Mouse (Mus musculus) embryonic fibroblast, embryonic 13.5 days (primary cell): ENCODE results near the gene Qrfpr. TPM values are rescaled to one million over a fixed set of nuclear protein-coding genes. Genes with fewer than 3 reads are reported as not detected.

Experiments
- H3K27ac ChIP-seq: 2 replicates; pipeline ENCODE4 v1.5.1; 2012; ENCODE audit warnings: low read length, control low read depth, inconsistent platforms; ENCODE audit not compliant: insufficient read depth
- H3K4me1 ChIP-seq: 2 replicates; pipeline ENCODE4 v1.6.1; 2011; ENCODE audit warnings: low read length; ENCODE audit not compliant: control insufficient read depth, insufficient read depth
- H3K4me3 ChIP-seq: 2 replicates; pipeline ENCODE4 v1.5.1; 2011; ENCODE audit warnings: mild to moderate bottlenecking, control low read depth, low read length; ENCODE audit not compliant: insufficient read depth
- CTCF ChIP-seq: IDR thresholded peaks from 2 replicates; pipeline ENCODE4 v1.5.1; 2011; ENCODE audit warnings: mild to moderate bottlenecking, control low read depth, low read length, moderate library complexity, borderline replicate concordance; ENCODE audit not compliant: insufficient read depth
- POLR2A ChIP-seq: IDR thresholded peaks from 2 replicates; pipeline ENCODE4 v1.6.1; 2011; ENCODE audit warnings: low read depth, mild to moderate bottlenecking, control low read depth, low read length, moderate library complexity
- polyA plus RNA-seq: library from polyadenylated mRNA; stranded (reverse); fragments of >200 nt; gene quantifications from 2 replicates; pipeline ENCODE4 v1.2.4, GENCODE M21; 2011; ENCODE audit warnings: low read depth; ENCODE audit not compliant: missing spikeins, insufficient read length

The Qrfpr gene
- polyA plus RNA-seq, 1 experiment = not detected

DNA sequence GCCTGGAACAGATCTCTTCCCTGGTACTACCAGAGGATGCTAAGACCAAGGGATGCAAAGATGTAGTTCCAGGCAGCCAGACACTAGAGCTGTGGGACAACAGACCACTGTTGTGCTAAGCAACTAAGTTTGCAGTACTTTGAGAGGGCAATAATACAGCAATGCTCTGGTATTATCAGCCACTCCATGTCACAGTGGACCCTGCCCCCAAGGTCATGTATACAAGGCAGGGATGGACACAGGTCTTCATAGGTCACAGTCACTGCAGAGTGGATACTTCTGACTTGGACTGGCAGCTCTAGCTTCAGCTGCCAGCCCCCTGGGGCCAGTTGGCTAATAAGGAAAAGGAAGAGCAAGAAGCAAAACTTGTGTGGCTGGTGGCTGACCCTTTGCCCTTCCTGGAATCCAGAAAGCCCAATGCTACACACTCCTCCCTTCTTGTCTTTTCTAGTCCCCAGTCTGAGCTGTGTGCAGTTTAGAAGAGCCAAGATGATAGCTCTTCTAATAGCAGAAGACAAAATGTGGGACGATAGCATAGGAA is 51.4 kb downstream of the Qrfpr start:
- H3K4me1 ChIP-seq = no peaks in the 10 kb centered on the region
- TF ChIP-seq POLR2A = no peak
- TF ChIP-seq CTCF = no peak
- no peak overlapping the region for H3K27ac ChIP-seq
- no peak overlapping the region for H3K4me3 ChIP-seq

- no peak overlapping the region for H3K4me3 ChIP-seq
- H3K4me1 ChIP-seq = no peaks in the 10 kb centered on the region
- TF ChIP-seq POLR2A (no peak), CTCF (no peak)
- H3K27ac ChIP-seq = no peak overlapping the region
Measured at GRCm38 (mm10) chr3:36155268-36155667, 66.8 kb downstream of the Qrfpr start.

DNA sequence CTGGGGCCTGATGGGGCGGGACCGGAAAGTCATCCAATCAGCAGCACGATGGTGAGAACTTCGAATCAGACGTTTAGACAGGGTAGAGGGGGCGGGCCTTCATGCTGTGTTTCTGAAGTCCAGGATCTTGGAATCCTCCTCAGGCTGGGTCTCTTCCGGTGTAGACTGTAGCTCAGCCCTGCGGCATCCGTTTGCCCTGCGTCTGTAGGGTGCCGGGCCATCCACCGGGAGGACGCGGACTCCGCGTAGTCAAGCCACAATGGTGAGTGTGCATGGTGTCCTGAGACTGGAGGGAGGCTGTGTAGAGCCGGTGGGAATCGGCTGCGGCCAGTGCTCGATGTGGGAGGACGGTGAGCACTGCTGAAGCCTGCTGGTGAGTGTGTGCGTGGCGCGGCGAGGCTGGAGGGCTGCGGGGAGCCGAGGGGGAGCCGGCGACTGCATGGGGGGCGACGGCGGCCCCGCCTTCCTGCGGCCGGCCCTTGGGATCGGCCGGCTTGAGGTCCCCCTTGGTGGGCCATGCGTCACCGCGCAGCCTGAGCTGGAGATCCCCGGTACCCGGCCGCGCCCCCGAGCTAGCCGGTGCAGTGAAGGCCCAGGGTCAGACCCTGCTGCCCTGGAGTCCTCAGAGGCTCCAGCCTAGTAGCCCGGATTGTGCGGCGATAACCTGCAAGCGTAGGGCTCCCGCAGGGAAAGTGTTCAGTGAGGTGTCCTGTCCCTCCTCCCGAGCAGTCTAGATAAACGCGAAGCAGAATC is 71.0 kb downstream of the Qrfpr start, which contains the start of gene D3Ertd254e:
Gene D3Ertd254e (plus strand): TSS at position 84 of the 753 bp plus-strand sequence.
- TF ChIP-seq POLR2A (peak; percentile 98), CTCF (no peak)
- H3K27ac ChIP-seq = peak within 1 kb of the TSS; percentile 38
- H3K4me3 ChIP-seq = peak within 1 kb of the TSS; percentile 82

DNA sequence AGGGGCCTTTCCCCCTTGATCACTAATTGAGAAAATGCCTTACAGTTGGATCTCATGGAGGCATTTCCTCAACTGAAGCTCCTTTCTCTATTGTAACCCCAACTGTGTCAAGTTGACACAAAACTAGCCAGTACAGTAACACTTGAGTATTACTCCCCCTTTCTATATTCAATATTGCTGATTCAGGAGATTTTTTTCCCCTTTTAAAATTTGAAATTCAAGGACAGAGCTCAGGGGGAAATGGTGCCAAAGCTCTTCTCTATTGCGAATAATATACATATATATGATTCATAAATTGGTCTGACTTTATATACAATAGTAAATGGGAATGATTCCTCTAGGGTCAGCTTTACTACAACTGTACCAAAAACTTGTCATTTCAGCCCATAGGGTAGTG is 71.6 kb downstream of the Qrfpr start:
- H3K27ac ChIP-seq = no peak overlapping the region
- TF ChIP-seq CTCF = no peak
- no peak for TF ChIP-seq POLR2A
- H3K4me1 ChIP-seq = no peaks in the 10 kb centered on the region
- no peak overlapping the region for H3K4me3 ChIP-seq

More for the DNA sequence above, 71.0 kb downstream of the Qrfpr start, which contains the start of gene D3Ertd254e:
- H3K4me1 ChIP-seq = no peaks in the 10 kb centered on the region

GRCm38 (mm10) chr3:36138996-36139395 is 83.1 kb downstream of the Qrfpr start:
- Histone ChIP-seq H3K27ac (no peak overlapping the region), H3K4me3 (no peak overlapping the region), H3K4me1 (no peaks in the 10 kb centered on the region)
- no peak for TF ChIP-seq POLR2A
- TF ChIP-seq CTCF = no peak

GRCm38 (mm10) chr3:36138171-36138660 is 83.9 kb downstream of the Qrfpr start:
- H3K4me1 ChIP-seq = no peaks in the 10 kb centered on the region
- TF ChIP-seq CTCF (no peak), POLR2A (no peak)
- no peak overlapping the region for H3K27ac ChIP-seq
- no peak overlapping the region for H3K4me3 ChIP-seq

DNA sequence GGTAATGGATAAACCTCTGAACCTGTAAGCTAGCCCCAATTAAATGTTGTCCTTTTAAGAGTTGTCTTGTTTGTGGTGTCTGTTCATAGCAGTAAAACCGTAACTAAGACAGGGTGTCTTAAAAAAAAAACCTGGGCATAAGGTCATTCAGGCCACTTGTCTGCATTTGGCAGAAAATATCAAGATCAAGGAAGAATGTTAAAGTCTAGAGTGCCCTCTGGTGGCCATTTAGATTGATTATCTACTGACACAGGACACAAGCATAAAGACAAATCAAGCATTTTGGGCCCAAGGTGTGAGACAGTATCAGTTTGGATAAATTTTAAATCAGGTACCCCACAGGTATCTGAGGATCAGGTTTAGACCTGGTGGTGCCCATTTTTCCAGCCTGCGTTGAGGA is 84.6 kb downstream of the Qrfpr start:
- Histone ChIP-seq H3K27ac (no peak overlapping the region), H3K4me1 (no peaks in the 10 kb centered on the region), H3K4me3 (no peak overlapping the region)
- TF ChIP-seq POLR2A = no peak
- no peak for TF ChIP-seq CTCF

- Histone ChIP-seq H3K4me1 (no peaks in the 10 kb centered on the region), H3K4me3 (no peak overlapping the region), H3K27ac (no peak overlapping the region)
- no peak for TF ChIP-seq POLR2A
- TF ChIP-seq CTCF = no peak
Measured at GRCm38 (mm10) chr3:36136152-36136551, 86.0 kb downstream of the Qrfpr start.

Other genes with a start within 250 kb of the Qrfpr start
- gene Mccc1, start 221.6 kb downstream of the Qrfpr start, polyA plus RNA-seq = 25.7 and 27.6 TPM in 2 replicates
- gene Ccdc144b, start 168.8 kb downstream of the Qrfpr start, polyA plus RNA-seq = not detected in 2 replicates
- 32.9 and 33.2 TPM in 2 replicates for gene Acad9, start 156.3 kb downstream of the Qrfpr start, polyA plus RNA-seq
- gene D3Ertd254e, start 71.3 kb downstream of the Qrfpr start, polyA plus RNA-seq = 8.1 and 9.5 TPM in 2 replicates